Comparison of ENCODE assay signal across 9 mouse cellular contexts in the genomic region with DNA sequence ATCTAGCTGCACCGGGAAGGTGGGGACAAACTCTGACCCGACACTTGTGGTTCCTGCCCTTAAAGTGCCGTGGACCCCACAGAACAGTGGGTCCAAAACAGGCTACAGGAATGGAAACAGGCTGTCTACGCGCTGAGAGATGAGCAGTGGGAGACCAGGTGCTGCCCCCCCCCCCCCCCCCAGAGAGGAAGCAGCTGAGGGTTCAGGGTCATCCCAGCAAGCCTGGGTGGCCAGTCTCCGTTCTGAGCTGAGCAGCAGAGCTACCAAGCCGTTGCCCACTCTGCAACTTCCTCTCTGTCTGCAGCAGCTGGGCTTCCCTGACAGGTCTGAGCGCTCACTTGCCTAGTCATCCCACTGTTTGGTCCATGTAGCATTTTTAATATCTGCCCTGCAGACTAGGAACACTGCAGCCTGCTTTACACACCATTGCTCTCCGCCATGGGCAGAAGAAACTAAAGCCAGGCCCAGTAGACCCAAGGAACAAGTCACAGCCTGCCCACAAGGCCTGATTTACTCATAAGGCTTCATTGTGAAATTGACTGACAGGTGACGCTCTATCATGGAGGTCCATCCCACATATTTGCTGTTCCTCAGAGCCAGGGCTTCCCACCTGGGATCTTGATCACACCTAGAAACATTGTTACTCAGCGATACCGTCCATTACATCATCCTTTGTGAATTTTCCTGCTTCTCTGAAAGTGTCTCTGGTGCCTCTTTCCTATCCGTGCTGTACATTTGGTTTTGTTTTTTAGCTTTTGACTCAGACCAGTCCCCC. TPM values are rescaled to one million over a fixed set of nuclear protein-coding genes. Genes with fewer than 3 reads are reported as not detected.
DNase-seq lines count a peak whose midpoint lies in the region; ATAC-seq and TF ChIP-seq lines count a peak whose summit lies in the region.
"Had no signal": no experiment of that assay in that cellular context is flagged by ENCODE, and none has a peak within 500 bp of the region (broad histone marks: within the 10 kb centered on the region; RNA-seq: fewer than 3 reads in every experiment).

No protein-coding gene starts in this region.

- H3K36me3 ChIP-seq in embryonic facial prominence, embryonic 13.5 days = 0 out of 2 replicates have a peak, but pooled peaks cover 7% of the 10 kb centered on the region
- no peaks in the 10 kb centered on the region for H3K36me3 ChIP-seq in intestine, embryonic 15.5 days

- TF ChIP-seq CTCF in left cerebral cortex, adult 2 months (IDR thresholded peaks at IDR 0.05) = no peak

- H3K27ac ChIP-seq in left cerebral cortex, adult 2 months = peak overlapping the region; percentile 53; the same call in 1 of the 2 replicates
- 0 out of 2 replicates have a peak overlapping the region, but pooled peaks have one; percentile 44 for H3K27ac ChIP-seq in embryonic facial prominence, embryonic 13.5 days
- peak overlapping the region; percentile 89 for H3K27ac ChIP-seq in intestine, embryonic 15.5 days

- ATAC-seq in embryonic facial prominence, embryonic 13.5 days (ENCODE audit: insufficient number of reproducible peaks, insufficient read depth, low FRiP score, low TSS enrichment, low read depth) = no peak
- ATAC-seq in intestine, embryonic 15.5 days = no peak
- ATAC-seq in neutrophil, adult 5-6 weeks (ENCODE audit: extremely low read depth, insufficient number of reproducible peaks, low FRiP score, poor library complexity, severe bottlenecking) = peak; percentile 54

- intact Hi-C loops in left cerebral cortex, adult 2 months (cut with DNase I) = no loop called here
- intact Hi-C loops in left cerebral cortex, postnatal 36 days (cut with DNase I) = no loop called here

- peaks cover 48% of the 10 kb centered on the region for H3K4me1 ChIP-seq in embryonic facial prominence, embryonic 13.5 days
- peaks cover 48% of the 10 kb centered on the region for H3K4me1 ChIP-seq in intestine, embryonic 15.5 days (replicated peaks)

- H3K27me3 ChIP-seq in embryonic facial prominence, embryonic 13.5 days = no peaks in the 10 kb centered on the region
- H3K27me3 ChIP-seq in intestine, embryonic 15.5 days (replicated peaks) = no peaks in the 10 kb centered on the region

- H3K9ac ChIP-seq in embryonic facial prominence, embryonic 13.5 days = no peak overlapping the region
- no peak overlapping the region for H3K9ac ChIP-seq in intestine, embryonic 15.5 days
- H3K9ac ChIP-seq: liver, embryonic 14.5 days had no signal

- no peak overlapping the region for H3K4me2 ChIP-seq in embryonic facial prominence, embryonic 13.5 days
- H3K4me2 ChIP-seq in intestine, embryonic 15.5 days (replicated peaks) = 0 out of 2 replicates have a peak overlapping the region, but pooled peaks have one; percentile 9

- H3K4me3 ChIP-seq in left cerebral cortex, adult 2 months = no peak overlapping the region
- no peak overlapping the region for H3K4me3 ChIP-seq in embryonic facial prominence, embryonic 13.5 days
- H3K4me3 ChIP-seq in intestine, embryonic 15.5 days (replicated peaks) = no peak overlapping the region
- H3K4me3 ChIP-seq: erythroblast, embryonic 14.5 days had no signal

- no peak for DNase-seq in left cerebral cortex, adult 2 months (ENCODE audit: extremely low spot score in 1 of 2, low spot score in 2 of 2)
- no peak for DNase-seq in left cerebral cortex, postnatal 36 days (ENCODE audit: low spot score in 2 of 2)
- no peak for DNase-seq in layer of hippocampus, adult 18-20 months (ENCODE audit: low spot score in 2 of 2)
- DNase-seq in urinary bladder, adult 2 months (ENCODE audit: low spot score) = no peak

- 65% methylated on average over 13 of the region's 13 CpGs for WGBS in embryonic facial prominence, embryonic 13.5 days
- WGBS in intestine, embryonic 15.5 days = 65% methylated on average over 13 of the region's 13 CpGs

- H3K9me3 ChIP-seq in embryonic facial prominence, embryonic 13.5 days = no peaks in the 10 kb centered on the region
- no peaks in the 10 kb centered on the region for H3K9me3 ChIP-seq in intestine, embryonic 15.5 days

RNA-seq across cellular contexts. Expression of a gene that starts 34.6 kb away (rescaled TPM):
- 10 to 100 TPM; 18.9 to 21.7 TPM for total RNA-seq in left cerebral cortex, adult 2 months (2021)
- total RNA-seq in left cerebral cortex, postnatal 36 days (2021) = 10 to 100 TPM; 18.4 to 20.2 TPM
- polyA plus RNA-seq in embryonic facial prominence, embryonic 13.5 days (2015; fragmentation: Nextera tagmentation; extraction: Ambion mirVana) = 20.1 and 21.9 TPM in 2 replicates
- 13.5 and 13.6 TPM in 2 replicates for polyA plus RNA-seq in intestine, embryonic 15.5 days (2015; fragmentation: Nextera tagmentation; extraction: Ambion mirVana)
- 64.9 and 67.2 TPM in 2 replicates for total RNA-seq in neutrophil, adult 5-6 weeks (2017)
- total RNA-seq in layer of hippocampus, adult 18-20 months (2021) = 10 to 100 TPM; 25.6 to 26.0 TPM
- polyA plus RNA-seq in urinary bladder, adult 2 months (2012; rRNA removed) = 15.6 and 18.8 TPM in 2 replicates

RNA-seq across cellular contexts. Expression of a gene that starts 55.9 kb away (rescaled TPM):
- total RNA-seq in left cerebral cortex, adult 2 months (2021) = 10 to 100 TPM; 53.9 to 67.1 TPM
- 10 to 100 TPM; 52.2 to 55.6 TPM for total RNA-seq in left cerebral cortex, postnatal 36 days (2021)
- 514 and 560 TPM in 2 replicates for polyA plus RNA-seq in embryonic facial prominence, embryonic 13.5 days (2015; fragmentation: Nextera tagmentation; extraction: Ambion mirVana)
- polyA plus RNA-seq in intestine, embryonic 15.5 days (2015; fragmentation: Nextera tagmentation; extraction: Ambion mirVana) = 520 and 568 TPM in 2 replicates
- total RNA-seq in neutrophil, adult 5-6 weeks (2017) = 18.0 and 26.8 TPM in 2 replicates
- total RNA-seq in layer of hippocampus, adult 18-20 months (2021) = 10 to 100 TPM; 65.3 to 66.5 TPM
- polyA plus RNA-seq in urinary bladder, adult 2 months (2012; rRNA removed) = 86.8 and 101 TPM in 2 replicates
